18 mouse cellular contexts compared by ENCODE assay signal in genomic region chr1:182325919-182326318, GRCm38 (mm10).
"Had no signal": no experiment of that assay in that cellular context is flagged by ENCODE, and none has a peak within 500 bp of the region (broad histone marks: within the 10 kb centered on the region; RNA-seq: fewer than 3 reads in every experiment).

No protein-coding gene starts in this region.

- H3K4me1 ChIP-seq: limb, embryonic 12.5 days; limb, embryonic 15.5 days; midbrain, embryonic 12.5 days; midbrain, embryonic 15.5 days; neural tube, embryonic 13.5 days had no signal

- ATAC-seq: liver, postnatal 0 days; lung, postnatal 0 days; midbrain, embryonic 15.5 days had no signal

- H3K4me3 ChIP-seq: left cerebral cortex, adult 2 months; limb, embryonic 12.5 days; limb, embryonic 15.5 days; midbrain, embryonic 12.5 days; midbrain, embryonic 15.5 days; myocyte; neural tube, embryonic 13.5 days had no signal

- H3K27me3 ChIP-seq: limb, embryonic 12.5 days; limb, embryonic 15.5 days; midbrain, embryonic 12.5 days; midbrain, embryonic 15.5 days; neural tube, embryonic 13.5 days had no signal

- DNase-seq: kidney, adult 9 months; kidney, postnatal 36 days; layer of hippocampus, postnatal 36 days; left cerebral cortex, postnatal 4 days; liver, postnatal 0 days; lung, embryonic 14.5 days; thymus, adult 18-20 months; thymus, postnatal 36 days had no signal

- H3K27ac ChIP-seq: kidney, postnatal 0 days; left cerebral cortex, adult 2 months; limb, embryonic 12.5 days; limb, embryonic 15.5 days; liver, embryonic 14.5 days; midbrain, embryonic 12.5 days; midbrain, embryonic 15.5 days; neural tube, embryonic 13.5 days had no signal
